Mouse (Mus musculus): ENCODE data around the gene Bola1. TPM values are rescaled to one million over a fixed set of nuclear protein-coding genes. Genes with fewer than 3 reads are reported as not detected.

Bola1 gene
- total RNA-seq, 1 experiment from 2014 or later = 41.7 TPM

- peak; percentile 81 to 95 for ATAC-seq (replicated peaks in 1 of 2; ENCODE audit: insufficient read depth in 1 of 2, low FRiP score in 2 of 2, low TSS enrichment in 1 of 2, low read depth in 1 of 2, poor library complexity in 2 of 2, severe bottlenecking in 2 of 2)
Observed at GRCm38 (mm10) chr3:96172197-96173178, 47.0 kb downstream of the Bola1 start, which contains the start of gene Sf3b4. TSS of gene Sf3b4 (plus strand) at chr3:96172332.

GRCm38 (mm10) chr3:96171583-96172196, 47.8 kb downstream of the Bola1 start:
- ATAC-seq (replicated peaks in 1 of 2; ENCODE audit: insufficient read depth in 1 of 2, low FRiP score in 2 of 2, low TSS enrichment in 1 of 2, low read depth in 1 of 2, poor library complexity in 2 of 2, severe bottlenecking in 2 of 2) = no peak

GRCm38 (mm10) chr3:96170976-96171545, 48.4 kb downstream of the Bola1 start:
- ATAC-seq (replicated peaks in 1 of 2; ENCODE audit: insufficient read depth in 1 of 2, low FRiP score in 2 of 2, low TSS enrichment in 1 of 2, low read depth in 1 of 2, poor library complexity in 2 of 2, severe bottlenecking in 2 of 2) = no peak

- no peak for ATAC-seq (replicated peaks in 1 of 2; ENCODE audit: insufficient read depth in 1 of 2, low FRiP score in 2 of 2, low TSS enrichment in 1 of 2, low read depth in 1 of 2, poor library complexity in 2 of 2, severe bottlenecking in 2 of 2)
Observed at GRCm38 (mm10) chr3:96170276-96170675, 49.2 kb downstream of the Bola1 start.

GRCm38 (mm10) chr3:96168466-96169158, 50.9 kb downstream of the Bola1 start:
- ATAC-seq (replicated peaks in 1 of 2; ENCODE audit: insufficient read depth in 1 of 2, low FRiP score in 2 of 2, low TSS enrichment in 1 of 2, low read depth in 1 of 2, poor library complexity in 2 of 2, severe bottlenecking in 2 of 2) = no peak

- no peak for ATAC-seq (replicated peaks in 1 of 2; ENCODE audit: insufficient read depth in 1 of 2, low FRiP score in 2 of 2, low TSS enrichment in 1 of 2, low read depth in 1 of 2, poor library complexity in 2 of 2, severe bottlenecking in 2 of 2)
Observed at GRCm38 (mm10) chr3:96163040-96163439, 56.5 kb downstream of the Bola1 start.

GRCm38 (mm10) chr3:96161869-96162840, 57.4 kb downstream of the Bola1 start, which contains the start of gene Mtmr11:
TSS of gene Mtmr11 (plus strand) at chr3:96162004.
- ATAC-seq (replicated peaks in 1 of 2; ENCODE audit: insufficient read depth in 1 of 2, low FRiP score in 2 of 2, low TSS enrichment in 1 of 2, low read depth in 1 of 2, poor library complexity in 2 of 2, severe bottlenecking in 2 of 2) = no peak; a peak in 1 of 4 replicates

- ATAC-seq (replicated peaks in 1 of 2; ENCODE audit: insufficient read depth in 1 of 2, low FRiP score in 2 of 2, low TSS enrichment in 1 of 2, low read depth in 1 of 2, poor library complexity in 2 of 2, severe bottlenecking in 2 of 2) = peak in 1 of 2 experiments; percentile 22; a peak in 1 of 4 replicates
Observed at GRCm38 (mm10) chr3:96160803-96161516, 58.5 kb downstream of the Bola1 start.

- ATAC-seq (replicated peaks in 1 of 2; ENCODE audit: insufficient read depth in 1 of 2, low FRiP score in 2 of 2, low TSS enrichment in 1 of 2, low read depth in 1 of 2, poor library complexity in 2 of 2, severe bottlenecking in 2 of 2) = no peak
Observed at GRCm38 (mm10) chr3:96160222-96160802, 59.2 kb downstream of the Bola1 start.

GRCm38 (mm10) chr3:96159820-96160219, 59.7 kb downstream of the Bola1 start:
- ATAC-seq (replicated peaks in 1 of 2; ENCODE audit: insufficient read depth in 1 of 2, low FRiP score in 2 of 2, low TSS enrichment in 1 of 2, low read depth in 1 of 2, poor library complexity in 2 of 2, severe bottlenecking in 2 of 2) = no peak

- no peak for ATAC-seq (replicated peaks in 1 of 2; ENCODE audit: insufficient read depth in 1 of 2, low FRiP score in 2 of 2, low TSS enrichment in 1 of 2, low read depth in 1 of 2, poor library complexity in 2 of 2, severe bottlenecking in 2 of 2)
Observed at GRCm38 (mm10) chr3:96155501-96155900, 64.0 kb downstream of the Bola1 start.

GRCm38 (mm10) chr3:96152611-96153010, 66.9 kb downstream of the Bola1 start:
- no peak; a peak in 1 of 4 replicates for ATAC-seq (replicated peaks in 1 of 2; ENCODE audit: insufficient read depth in 1 of 2, low FRiP score in 2 of 2, low TSS enrichment in 1 of 2, low read depth in 1 of 2, poor library complexity in 2 of 2, severe bottlenecking in 2 of 2)

- no peak for ATAC-seq (replicated peaks in 1 of 2; ENCODE audit: insufficient read depth in 1 of 2, low FRiP score in 2 of 2, low TSS enrichment in 1 of 2, low read depth in 1 of 2, poor library complexity in 2 of 2, severe bottlenecking in 2 of 2)
Observed at GRCm38 (mm10) chr3:96151836-96152235, 67.7 kb downstream of the Bola1 start.

- peak; percentile 65 to 78; a peak in 3 of 4 replicates for ATAC-seq (replicated peaks in 1 of 2; ENCODE audit: insufficient read depth in 1 of 2, low FRiP score in 2 of 2, low TSS enrichment in 1 of 2, low read depth in 1 of 2, poor library complexity in 2 of 2, severe bottlenecking in 2 of 2)
Observed at GRCm38 (mm10) chr3:96147950-96148349, 71.6 kb downstream of the Bola1 start.

All from hematopoietic stem cell, adult 5-6 weeks (primary cell).